Mouse (Mus musculus) heart, embryonic 13.5 days (tissue): ENCODE measurements around the gene Il15. TPM values are rescaled to one million over a fixed set of nuclear protein-coding genes. Genes with fewer than 3 reads are reported as not detected.
A peak's percentile ranks its signal among the peaks of the same experiment; 100 is the strongest.

Source experiments
- ATAC-seq: fragments of 200-750 bp; cut with Nextera tagmentation; 2 replicates; pipeline ENCODE4 v1.8.0; 2017; ENCODE audit warnings: moderate TSS enrichment; ENCODE audit not compliant: insufficient number of reproducible peaks, low FRiP score, low TSS enrichment; ENCODE audit errors: extremely low read depth
- H3K27ac ChIP-seq: fragments of 300-500 bp; sonication (generic); replicated peaks from 2 replicates; pipeline ENCODE4 v1.5.1; 2015; ENCODE audit warnings: moderate library complexity, mild to moderate bottlenecking, inconsistent platforms
- H3K27me3 ChIP-seq: fragments of 300-500 bp; sonication (generic); replicated peaks from 2 replicates; pipeline ENCODE4 v1.6.1; 2015; ENCODE audit warnings: mild to moderate bottlenecking, inconsistent platforms
- H3K36me3 ChIP-seq: fragments of 300-500 bp; sonication (generic); 2 replicates; pipeline ENCODE4 v1.6.1; 2015; ENCODE audit warnings: mild to moderate bottlenecking, inconsistent platforms
- H3K4me1 ChIP-seq: fragments of 300-500 bp; sonication (generic); 2 replicates; pipeline ENCODE4 v1.6.1; 2015; ENCODE audit warnings: inconsistent platforms
- H3K4me2 ChIP-seq: fragments of 300-500 bp; sonication (generic); 2 replicates; pipeline ENCODE4 v1.6.1; 2015; ENCODE audit warnings: inconsistent platforms, mild to moderate bottlenecking, moderate library complexity
- H3K4me3 ChIP-seq: fragments of 300-500 bp; sonication (generic); 2 replicates; pipeline ENCODE4 v1.5.1; 2015; ENCODE audit warnings: moderate library complexity, mild to moderate bottlenecking, inconsistent platforms
- H3K9ac ChIP-seq: fragments of 300-500 bp; sonication (generic); 2 replicates; pipeline ENCODE4 v1.6.1; 2015; ENCODE audit warnings: inconsistent platforms, mild to moderate bottlenecking, moderate library complexity
- H3K9me3 ChIP-seq: fragments of 300-500 bp; sonication (generic); 2 replicates; pipeline ENCODE4 v1.6.1; 2016; ENCODE audit warnings: inconsistent platforms
- WGBS: fragments of 180-500 bp; shearing (Covaris S2); methylation state at CpG from one replicate; pipeline ENCODE4 v1.1.7; 2015; ENCODE audit warnings: mixed read lengths; 5-methylcytosine and 5-hydroxymethylcytosine counted together
- polyA plus RNA-seq: library from polyadenylated mRNA; unstranded; fragments of >200 nt; fragmentation: Nextera tagmentation; extraction: Ambion mirVana; gene quantifications from 2 replicates; pipeline ENCODE4 v1.2.1, GENCODE M21; 2015

Il15 gene
- polyA plus RNA-seq, 1 experiment from 2014 or later: 20.5 TPM

DNA sequence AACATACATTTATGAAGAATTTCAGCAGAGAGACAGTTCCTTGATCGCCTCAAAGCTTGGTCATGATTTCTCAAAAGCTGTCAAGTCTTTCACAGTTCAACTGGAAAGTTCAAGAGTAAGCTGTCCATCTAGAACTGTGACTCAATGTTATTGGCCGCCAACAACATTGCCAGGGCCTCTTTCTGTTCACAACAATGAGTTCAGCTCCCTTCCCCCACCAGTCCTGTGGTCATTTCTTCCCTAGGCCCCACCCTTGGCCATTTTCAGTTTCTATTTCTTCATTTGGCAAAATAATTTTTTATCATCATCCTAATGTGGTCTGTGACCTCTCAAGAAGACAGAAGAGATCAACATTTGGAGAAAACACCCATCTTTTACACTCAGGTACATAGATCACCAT lies 4.5 kb downstream of the Il15 start:
- no peak overlapping the region for H3K27ac ChIP-seq
- no peaks in the 10 kb centered on the region for H3K27me3 ChIP-seq
- WGBS: 85% methylated on average over 2 of the region's 2 CpGs
- H3K36me3 ChIP-seq: peaks cover 11% of the 10 kb centered on the region
- H3K9me3 ChIP-seq: no peaks in the 10 kb centered on the region
- H3K4me2 ChIP-seq: 0 out of 2 replicates have a peak overlapping the region, but pooled peaks have one; percentile 28
- H3K4me3 ChIP-seq: no peak overlapping the region
- no peak for ATAC-seq
- H3K4me1 ChIP-seq: peaks cover 24% of the 10 kb centered on the region
- no peak overlapping the region for H3K9ac ChIP-seq

- no peak overlapping the region for H3K9ac ChIP-seq
These were observed 11.8 kb downstream of the Il15 start for GRCm38 (mm10) chr8:82391258-82391657.

DNA sequence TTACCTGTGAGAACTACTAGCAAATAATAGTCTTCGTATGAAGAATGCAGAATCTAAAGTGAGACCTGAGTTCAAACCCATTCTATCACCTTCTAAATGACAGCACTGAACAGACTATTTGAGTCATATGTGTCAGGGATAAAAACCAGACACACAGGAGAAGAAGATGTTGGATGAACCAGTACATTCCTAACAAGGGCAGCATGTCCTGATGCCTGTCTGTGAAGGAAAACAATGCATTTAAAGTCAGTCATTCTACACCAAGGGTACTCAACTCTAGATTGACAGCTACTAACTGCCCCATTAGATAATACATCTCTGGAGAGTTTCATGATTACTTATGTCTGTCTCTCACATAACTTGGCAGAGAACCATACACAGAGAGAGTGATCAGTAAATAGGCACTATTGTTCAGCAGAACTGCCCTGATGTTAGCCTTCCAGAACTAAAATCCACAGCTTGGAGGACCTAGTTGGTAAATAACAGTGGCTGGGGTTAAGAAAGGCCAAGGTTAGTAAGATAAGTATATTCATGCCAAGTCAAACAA lies 14.6 kb downstream of the Il15 start:
- WGBS: 20% methylated on average over 1 of the region's 1 CpGs
- H3K36me3 ChIP-seq: no peaks in the 10 kb centered on the region
- peaks cover 44% of the 10 kb centered on the region for H3K4me1 ChIP-seq
- no peaks in the 10 kb centered on the region for H3K27me3 ChIP-seq
- H3K4me2 ChIP-seq: no peak overlapping the region
- H3K27ac ChIP-seq: peak overlapping the region; percentile 73
- peak; percentile 70 for ATAC-seq
- no peaks in the 10 kb centered on the region for H3K9me3 ChIP-seq
- H3K9ac ChIP-seq: no peak overlapping the region
- H3K4me3 ChIP-seq: no peak overlapping the region

More at GRCm38 (mm10) chr8:82391258-82391657, 11.8 kb downstream of the Il15 start:
- Histone ChIP-seq H3K27ac (no peak overlapping the region), H3K27me3 (no peaks in the 10 kb centered on the region), H3K4me1 (peaks cover 21% of the 10 kb centered on the region), H3K36me3 (peaks cover 11% of the 10 kb centered on the region), H3K9me3 (no peaks in the 10 kb centered on the region), H3K4me3 (no peak overlapping the region), H3K4me2 (no peak overlapping the region)
- no peak for ATAC-seq

DNA sequence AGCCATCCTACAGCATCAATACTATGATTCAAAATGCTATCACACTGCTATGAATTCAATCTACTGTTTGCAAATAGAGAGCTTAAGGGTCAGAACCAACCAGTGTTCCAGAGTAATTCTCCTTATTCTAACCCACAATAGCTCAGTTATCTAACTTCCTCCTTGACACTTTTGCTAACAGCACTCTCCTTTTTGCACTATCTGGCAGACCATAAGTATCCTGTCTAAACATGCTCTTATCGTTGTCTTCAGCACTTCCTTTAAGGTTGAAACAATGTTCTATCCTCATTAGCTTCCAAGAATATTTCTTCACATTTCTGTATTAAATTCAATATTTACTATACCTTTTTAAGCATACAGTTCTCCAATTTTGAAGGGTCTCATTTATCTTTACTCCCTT lies 15.4 kb downstream of the Il15 start:
- Histone ChIP-seq H3K27ac (peak overlapping the region; percentile 77), H3K27me3 (no peaks in the 10 kb centered on the region), H3K4me3 (no peak overlapping the region), H3K4me2 (no peak overlapping the region), H3K9me3 (no peaks in the 10 kb centered on the region), H3K4me1 (peaks cover 52% of the 10 kb centered on the region), H3K36me3 (no peaks in the 10 kb centered on the region), H3K9ac (no peak overlapping the region)
- WGBS: 3% methylated on average over 1 of the region's 1 CpGs
- no peak for ATAC-seq

GRCm38 (mm10) chr8:82385867-82386266 lies 17.2 kb downstream of the Il15 start:
- Histone ChIP-seq H3K27ac (no peak overlapping the region), H3K9me3 (no peaks in the 10 kb centered on the region), H3K9ac (no peak overlapping the region), H3K4me1 (peaks cover 57% of the 10 kb centered on the region), H3K4me2 (no peak overlapping the region), H3K27me3 (no peaks in the 10 kb centered on the region), H3K4me3 (no peak overlapping the region), H3K36me3 (no peaks in the 10 kb centered on the region)
- ATAC-seq: no peak

DNA sequence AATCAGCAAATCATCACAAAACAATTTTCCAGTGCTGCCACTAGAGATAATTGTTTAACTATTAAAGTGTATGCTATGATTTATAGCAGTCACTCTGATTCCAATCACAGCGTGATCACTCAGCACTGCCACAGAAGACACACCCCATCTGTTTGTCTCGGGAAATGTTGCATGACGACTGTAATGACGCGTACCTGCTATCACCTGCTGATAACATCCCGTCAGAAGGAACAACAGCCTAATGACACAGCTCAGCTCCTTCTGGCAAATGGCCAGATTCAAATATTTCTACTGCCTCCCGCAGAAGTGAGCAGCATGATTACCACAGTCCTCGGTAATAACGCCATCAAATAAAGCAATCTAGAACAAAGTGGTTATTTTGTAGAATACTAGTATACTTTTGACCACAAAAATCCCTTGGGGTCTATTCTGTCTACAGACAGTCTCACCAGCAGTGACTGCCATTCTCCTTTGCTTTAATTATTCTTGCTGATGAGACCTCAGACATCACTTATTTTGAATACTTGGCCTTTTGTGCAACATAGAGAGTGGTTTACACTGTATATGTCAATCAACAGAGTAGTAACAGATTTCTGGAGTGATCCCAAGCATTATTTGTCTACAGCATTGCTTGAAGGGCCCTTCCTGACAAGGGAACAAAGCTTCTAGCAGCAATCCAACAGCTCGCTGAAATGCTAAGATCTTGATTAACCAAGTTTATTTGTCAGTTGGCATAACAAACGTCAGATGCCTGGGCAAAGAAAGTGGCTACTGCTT lies 18.4 kb downstream of the Il15 start:
- peak overlapping the region; percentile 35 for H3K4me2 ChIP-seq

DNA sequence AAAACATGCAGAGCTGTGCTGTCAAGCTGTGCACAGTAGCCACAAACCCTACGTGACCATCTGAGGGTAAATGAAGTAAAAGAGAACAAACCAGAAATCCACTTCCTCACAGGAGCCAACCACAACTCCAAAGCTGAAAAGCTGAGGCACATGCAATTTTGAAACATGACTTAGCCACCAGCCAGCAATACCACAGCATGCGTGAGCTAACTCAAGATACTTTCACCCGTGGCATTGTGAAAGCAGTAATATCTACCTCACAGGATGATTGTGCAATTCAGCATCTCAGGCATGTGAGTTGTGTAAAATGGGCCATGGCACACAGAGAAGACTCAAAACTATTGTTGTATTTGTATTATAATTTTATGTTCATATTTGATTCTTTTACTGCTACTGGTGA lies 19.7 kb downstream of the Il15 start:
- Histone ChIP-seq H3K4me3 (no peak overlapping the region), H3K9me3 (no peaks in the 10 kb centered on the region), H3K4me1 (peaks cover 55% of the 10 kb centered on the region), H3K36me3 (no peaks in the 10 kb centered on the region; the same call in 1 of the 2 replicates), H3K27ac (no peak overlapping the region), H3K27me3 (no peaks in the 10 kb centered on the region), H3K4me2 (no peak overlapping the region), H3K9ac (no peak overlapping the region)
- ATAC-seq: no peak
- WGBS: 60% methylated on average over 3 of the region's 3 CpGs

More for the DNA sequence above, 18.4 kb downstream of the Il15 start:
- Histone ChIP-seq H3K4me1 (peaks cover 61% of the 10 kb centered on the region), H3K36me3 (no peaks in the 10 kb centered on the region), H3K27me3 (no peaks in the 10 kb centered on the region), H3K4me3 (no peak overlapping the region), H3K27ac (0 out of 2 replicates have a peak overlapping the region, but pooled peaks have one; percentile 21), H3K9me3 (no peaks in the 10 kb centered on the region), H3K9ac (no peak overlapping the region)
- 11% methylated on average over 11 of the region's 11 CpGs for WGBS
- ATAC-seq: no peak

DNA sequence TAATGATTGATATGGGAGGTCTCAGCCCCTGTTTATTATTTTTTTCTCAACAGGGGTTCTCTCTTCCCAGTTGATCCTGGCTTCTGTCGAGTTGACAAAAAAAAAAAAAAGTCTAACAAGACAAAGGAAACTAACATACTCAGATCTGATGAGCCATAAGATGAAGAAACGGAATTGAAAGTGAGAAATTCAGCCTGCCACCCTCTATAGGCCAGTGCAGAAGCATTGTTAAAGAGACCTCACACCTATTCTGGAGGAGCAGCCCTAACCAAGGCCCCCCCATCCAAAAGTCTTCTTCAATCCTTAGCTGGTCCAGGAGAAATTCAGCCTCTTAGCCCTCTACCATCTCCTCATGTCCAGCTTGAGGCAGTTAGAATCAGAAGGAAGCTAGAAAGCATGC lies 20.7 kb downstream of the Il15 start:
- Histone ChIP-seq H3K4me1 (peaks cover 50% of the 10 kb centered on the region), H3K4me3 (no peak overlapping the region), H3K4me2 (no peak overlapping the region), H3K36me3 (peaks cover 7% of the 10 kb centered on the region), H3K27me3 (no peaks in the 10 kb centered on the region), H3K27ac (no peak overlapping the region), H3K9ac (no peak overlapping the region), H3K9me3 (no peaks in the 10 kb centered on the region)
- 48% methylated on average over 2 of the region's 2 CpGs for WGBS
- ATAC-seq: no peak

- 64% methylated on average over 4 of the region's 4 CpGs for WGBS
- Histone ChIP-seq H3K9me3 (no peaks in the 10 kb centered on the region), H3K4me3 (no peak overlapping the region), H3K27me3 (no peaks in the 10 kb centered on the region), H3K9ac (no peak overlapping the region), H3K4me2 (no peak overlapping the region), H3K36me3 (peaks cover 16% of the 10 kb centered on the region), H3K27ac (no peak overlapping the region), H3K4me1 (peaks cover 9% of the 10 kb centered on the region)
- ATAC-seq: no peak
These were observed 28.6 kb downstream of the Il15 start for GRCm38 (mm10) chr8:82374470-82374869.

DNA sequence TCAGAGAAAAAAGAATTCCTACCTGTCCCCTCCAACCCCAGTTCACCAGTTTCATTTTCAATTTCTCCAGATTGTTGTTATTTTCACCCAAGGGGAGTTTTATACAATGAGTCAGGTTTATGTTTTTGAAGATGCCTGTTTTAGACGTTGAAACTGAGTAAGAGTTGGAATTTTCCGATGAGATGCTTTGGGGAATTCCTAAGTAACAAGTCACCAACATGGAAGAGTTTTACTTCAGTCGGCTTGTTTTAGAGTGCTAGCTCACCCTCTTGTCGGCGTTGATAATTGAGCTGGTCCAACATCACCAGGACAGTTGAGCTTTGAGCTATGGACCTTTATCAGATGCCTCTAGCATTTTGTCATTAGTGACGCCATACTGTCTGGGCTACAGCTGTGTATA lies 30.2 kb downstream of the Il15 start:
- Histone ChIP-seq H3K36me3 (peaks cover 20% of the 10 kb centered on the region), H3K9ac (no peak overlapping the region), H3K9me3 (no peaks in the 10 kb centered on the region), H3K27ac (no peak overlapping the region), H3K4me1 (peaks cover 7% of the 10 kb centered on the region), H3K4me2 (no peak overlapping the region), H3K27me3 (no peaks in the 10 kb centered on the region), H3K4me3 (no peak overlapping the region)
- 75% methylated on average over 6 of the region's 6 CpGs for whole genome bisulfite sequencing
- no peak for ATAC-seq

DNA sequence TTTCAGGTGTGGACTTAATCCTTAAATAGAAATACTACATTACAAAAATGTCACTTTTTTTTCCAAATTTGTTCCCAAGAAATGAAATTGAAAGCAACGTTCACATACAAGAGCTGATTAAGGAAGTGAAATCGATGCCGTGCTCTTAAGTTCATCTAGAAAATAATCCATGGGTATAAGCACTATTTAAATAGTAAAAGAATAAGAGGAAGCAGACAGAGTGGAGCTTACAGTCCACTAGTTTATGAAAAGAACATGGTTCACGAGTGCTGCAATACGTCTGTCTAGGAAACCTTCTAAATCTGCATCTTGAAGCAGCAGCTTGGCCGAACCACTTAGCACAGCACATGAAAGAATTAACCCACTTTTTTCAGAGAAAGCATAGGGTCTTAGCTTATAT lies 32.4 kb downstream of the Il15 start:
- Histone ChIP-seq H3K36me3 (peaks cover 11% of the 10 kb centered on the region), H3K4me3 (no peak overlapping the region), H3K4me2 (no peak overlapping the region), H3K27ac (no peak overlapping the region), H3K9ac (no peak overlapping the region), H3K9me3 (0 out of 2 replicates have a peak, but pooled peaks cover 3% of the 10 kb centered on the region), H3K4me1 (peaks cover 7% of the 10 kb centered on the region), H3K27me3 (no peaks in the 10 kb centered on the region)
- ATAC-seq: no peak
- 81% methylated on average over 6 of the region's 6 CpGs for WGBS

- Histone ChIP-seq H3K27me3 (no peaks in the 10 kb centered on the region), H3K4me3 (no peak overlapping the region), H3K27ac (no peak overlapping the region), H3K9ac (no peak overlapping the region), H3K4me2 (no peak overlapping the region), H3K36me3 (peaks cover 6% of the 10 kb centered on the region; the same call in 1 of the 2 replicates), H3K9me3 (0 out of 2 replicates have a peak, but pooled peaks cover under 1% of the 10 kb centered on the region), H3K4me1 (0 out of 2 replicates have a peak, but pooled peaks cover 2% of the 10 kb centered on the region)
- WGBS: 74% methylated on average over 1 of the region's 1 CpGs
- ATAC-seq: no peak
These were observed 42.0 kb downstream of the Il15 start for GRCm38 (mm10) chr8:82361061-82361460.
